Mouse (Mus musculus) G1E (cell line): ENCODE results near the gene Atxn2.

Source experiments
- CTCF ChIP-seq: IDR thresholded peaks from 2 replicates; pipeline ENCODE4 v1.5.1; 2012; ENCODE audit warnings: low read depth, low read length, inconsistent platforms, mixed read lengths
- GATA2 ChIP-seq: IDR thresholded peaks from 2 replicates; pipeline ENCODE4 v1.6.1; 2012; ENCODE audit warnings: low read depth, low read length, inconsistent platforms, borderline replicate concordance
- TAL1 ChIP-seq: conservative IDR thresholded peaks from 2 replicates; pipeline ENCODE4 v1.6.1; 2012; ENCODE audit warnings: low read depth, low read length, inconsistent platforms, mixed read lengths

GRCm38 (mm10) chr5:121692897-121693296 lies 18.2 kb upstream of the Atxn2 start:
- TF ChIP-seq CTCF, result no peak
- no peak for TF ChIP-seq GATA2
- no peak for TF ChIP-seq TAL1
